Mouse (Mus musculus): Measurements from ENCODE around the gene Slc5a3. TPM values are rescaled to one million over a fixed set of nuclear protein-coding genes. Genes with fewer than 3 reads are reported as not detected.

Slc5a3 gene
- total RNA-seq, 2 experiments from 2014 or later, result 23.9 to 32.1 TPM

DNA sequence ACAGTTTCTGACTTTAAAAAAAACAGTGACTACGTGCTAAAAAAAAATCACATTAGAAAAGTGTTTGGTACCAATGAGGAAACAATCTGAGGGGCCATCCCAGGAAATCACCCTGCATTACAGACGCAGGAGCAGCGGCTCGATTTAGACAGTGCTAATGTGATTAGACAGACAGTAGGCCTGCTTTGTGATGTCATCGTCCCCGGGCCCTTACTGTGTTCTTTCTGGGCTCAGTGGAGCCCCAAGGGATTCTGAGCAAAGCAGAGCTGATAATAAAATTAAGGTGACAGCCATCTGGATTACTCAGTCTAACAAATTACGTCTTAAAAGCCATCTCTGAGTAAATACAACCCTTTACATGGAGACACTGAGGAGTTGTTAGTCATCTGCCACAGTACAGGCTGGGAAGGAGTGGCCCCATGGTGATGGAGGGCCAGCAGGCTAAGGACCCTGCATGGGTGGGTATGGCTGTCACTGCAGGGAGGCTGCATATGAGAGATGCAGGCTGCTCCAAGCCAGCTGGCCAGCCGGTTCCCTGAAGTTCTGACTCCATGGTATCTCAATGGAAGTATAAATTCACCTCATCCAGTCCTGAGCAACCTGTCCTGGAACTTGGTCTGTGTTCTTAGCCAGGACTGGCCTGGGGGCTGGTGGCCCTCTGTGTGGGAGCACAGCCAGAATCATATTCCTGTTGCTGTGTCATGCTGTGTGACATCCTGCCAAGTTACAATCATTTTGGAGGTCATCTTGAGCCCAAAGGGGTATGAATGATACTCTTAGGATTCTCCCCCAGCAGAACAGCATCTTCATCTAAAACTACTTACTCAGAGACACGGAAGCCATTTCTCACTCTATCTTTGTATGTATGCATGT is 59.5 kb downstream of the Slc5a3 start:
- DNase-seq (ENCODE audit: extremely low spot score in 1 of 2, low spot score in 1 of 2), result no peak

DNA sequence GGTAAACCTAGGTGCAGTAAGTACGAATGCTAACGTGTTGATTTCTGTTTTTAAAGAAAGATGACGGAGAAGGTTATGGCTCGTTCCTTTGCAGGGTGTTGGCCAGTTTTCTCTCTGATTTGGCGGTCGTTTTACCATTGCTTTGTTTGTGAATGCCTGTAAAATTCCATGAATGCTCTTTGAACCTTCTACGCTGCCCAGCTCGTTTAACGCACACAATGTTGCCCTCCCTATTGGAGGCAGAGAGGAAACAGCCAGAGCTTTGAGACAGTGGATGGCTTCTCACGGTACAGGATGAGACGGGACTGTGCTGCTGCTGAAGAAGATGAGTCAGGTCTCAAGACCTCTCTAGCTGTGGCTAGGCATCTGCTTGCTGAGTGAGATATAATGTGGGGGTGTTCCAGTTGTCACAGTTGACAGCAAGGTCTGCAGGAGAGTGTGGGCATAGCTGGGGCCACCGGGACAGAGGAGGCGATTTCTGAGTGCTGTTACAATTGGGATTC is 60.9 kb downstream of the Slc5a3 start:
- DNase-seq (ENCODE audit: extremely low spot score in 1 of 2, low spot score in 1 of 2), result no peak

DNA sequence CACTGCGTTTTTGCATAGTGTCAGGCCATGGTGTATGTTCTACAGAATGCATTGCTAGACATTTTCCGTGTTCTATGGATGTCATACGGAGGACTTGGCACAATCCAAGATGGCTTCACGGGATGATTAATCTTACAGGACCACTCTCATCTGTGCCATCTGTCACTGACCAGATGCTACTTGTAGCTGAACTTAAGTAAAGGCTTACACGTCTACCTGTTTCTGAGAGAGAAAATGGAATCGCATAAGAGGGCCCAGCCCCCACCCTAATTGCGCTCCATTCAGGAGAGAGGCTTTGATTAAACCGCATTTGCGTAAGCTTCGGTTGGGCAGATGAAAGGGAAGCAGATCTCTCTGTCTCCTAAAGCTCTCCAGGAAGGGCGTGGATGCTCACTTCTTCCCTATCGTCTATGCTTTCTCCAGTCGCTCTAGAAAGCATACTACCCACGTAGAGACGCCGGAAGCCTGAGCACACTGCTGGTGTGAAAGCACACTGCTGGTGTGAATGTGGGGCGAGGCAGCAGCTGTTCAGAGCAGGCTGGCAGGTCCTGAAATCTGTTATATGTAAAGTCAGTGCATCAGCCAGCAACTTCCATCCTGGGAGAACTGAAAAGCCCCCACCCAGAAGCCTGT is 62.9 kb downstream of the Slc5a3 start:
- no peak for DNase-seq (ENCODE audit: extremely low spot score in 1 of 2, low spot score in 1 of 2)

DNA sequence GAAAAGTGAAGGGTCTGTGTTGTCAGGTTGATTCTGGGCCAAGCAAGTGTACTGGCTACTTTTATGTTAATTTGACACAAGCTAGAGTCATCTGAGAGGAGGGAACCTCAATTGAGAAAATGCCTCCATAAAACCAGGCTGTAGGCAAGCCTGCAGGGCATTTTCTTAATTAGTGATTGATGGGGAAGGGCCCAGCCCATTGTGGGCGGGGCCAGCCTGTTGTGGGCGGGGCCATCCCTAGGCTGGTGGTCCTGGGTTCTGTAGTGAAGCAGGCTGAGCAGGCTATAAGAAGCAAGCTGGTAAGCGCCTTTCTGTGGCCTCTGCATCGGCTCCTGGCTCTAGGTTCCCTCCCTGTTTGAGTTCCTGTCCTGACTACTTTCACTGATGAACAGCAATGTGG is 69.1 kb downstream of the Slc5a3 start:
- no peak for DNase-seq (ENCODE audit: extremely low spot score in 1 of 2, low spot score in 1 of 2)

DNA sequence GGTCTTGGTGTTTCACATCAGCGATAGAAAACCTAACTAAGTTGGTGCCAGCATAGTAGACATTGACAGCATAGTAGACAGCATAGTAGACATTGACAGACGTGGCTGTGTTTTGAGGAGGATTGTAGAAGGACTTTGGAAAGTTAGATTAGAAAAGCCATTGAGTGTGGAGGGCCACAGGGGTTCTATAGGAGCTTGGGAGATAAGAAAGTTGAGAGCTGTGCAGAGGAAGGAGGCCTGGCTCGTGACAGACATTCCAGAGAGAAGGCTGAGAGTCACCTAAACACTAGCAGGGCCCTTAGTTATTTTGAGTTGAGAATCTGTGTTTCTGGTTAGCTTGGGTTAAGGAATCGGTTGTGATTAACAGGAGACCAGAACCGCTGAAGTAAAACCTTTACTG is 69.5 kb downstream of the Slc5a3 start:
- DNase-seq (ENCODE audit: extremely low spot score in 1 of 2, low spot score in 1 of 2), result no peak

DNA sequence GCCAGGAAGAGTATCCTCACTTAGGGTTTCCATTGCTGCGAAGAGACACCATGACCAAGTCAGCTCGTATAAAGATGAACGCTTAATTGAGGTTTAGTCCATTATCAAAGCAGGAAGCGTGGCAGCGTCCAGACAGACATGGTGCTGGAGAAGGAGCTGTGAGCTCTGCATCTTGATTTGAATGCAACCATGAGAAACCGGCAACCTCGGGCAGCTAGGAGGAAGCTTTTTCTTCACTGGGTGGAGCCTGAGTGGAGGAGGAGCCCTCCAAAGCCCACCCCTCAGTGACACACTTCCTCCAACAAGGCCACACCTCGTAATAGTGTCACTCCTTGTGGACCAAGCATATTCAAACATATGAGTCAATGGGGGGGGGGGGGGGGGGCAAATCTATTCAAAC is 71.7 kb downstream of the Slc5a3 start:
- DNase-seq (ENCODE audit: extremely low spot score in 1 of 2, low spot score in 1 of 2), result no peak

DNA sequence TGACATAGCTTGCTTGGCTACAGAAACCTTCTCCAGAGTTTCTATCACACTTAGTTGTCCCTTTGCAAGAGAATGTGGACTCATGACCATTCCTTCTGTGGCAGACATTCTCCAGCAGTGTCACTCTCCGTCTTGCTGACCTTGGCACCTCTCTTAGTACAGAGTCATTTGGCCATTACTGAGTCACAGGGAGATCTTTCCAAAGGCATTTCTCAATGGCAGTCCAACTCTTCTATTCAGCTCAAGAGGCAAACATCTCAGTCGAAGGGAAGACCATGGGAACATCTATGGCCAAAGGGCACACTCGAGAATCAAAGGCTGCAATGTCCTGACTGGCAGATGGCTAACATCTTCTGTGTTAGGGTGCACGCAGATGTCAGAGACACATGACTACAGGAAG is 74.4 kb downstream of the Slc5a3 start:
- DNase-seq (ENCODE audit: extremely low spot score in 1 of 2, low spot score in 1 of 2), result no peak

DNA sequence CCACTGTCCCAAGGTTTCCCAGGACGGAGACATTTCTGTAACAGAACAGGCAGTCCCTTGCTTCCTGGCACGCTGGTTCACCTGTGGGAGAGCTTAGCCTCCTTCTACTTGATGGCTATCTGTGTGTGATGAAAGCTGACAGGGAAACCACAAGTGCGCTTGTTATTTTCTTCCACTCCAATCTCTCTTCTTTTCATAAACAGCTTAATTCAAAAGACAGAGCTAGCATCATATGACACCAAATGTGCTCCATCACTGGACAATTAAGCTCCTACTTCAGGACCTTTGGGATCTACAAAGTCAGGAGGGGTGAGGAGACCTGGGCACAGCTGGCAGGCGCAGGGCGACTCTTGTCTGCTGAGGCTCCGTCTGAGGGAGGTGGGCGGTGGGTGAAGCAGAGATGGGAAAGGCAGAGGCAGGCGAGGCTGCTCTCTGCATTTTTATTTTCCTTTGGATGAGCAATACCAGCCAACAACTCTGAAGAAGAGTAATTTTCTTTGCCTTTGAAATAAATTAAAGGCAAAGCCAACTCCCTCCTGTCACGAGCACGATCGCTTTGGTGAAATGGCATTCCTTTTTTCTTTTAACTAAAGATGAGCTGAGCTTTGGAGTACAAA is 76.1 kb downstream of the Slc5a3 start:
- no peak for DNase-seq (ENCODE audit: extremely low spot score in 1 of 2, low spot score in 1 of 2)

DNA sequence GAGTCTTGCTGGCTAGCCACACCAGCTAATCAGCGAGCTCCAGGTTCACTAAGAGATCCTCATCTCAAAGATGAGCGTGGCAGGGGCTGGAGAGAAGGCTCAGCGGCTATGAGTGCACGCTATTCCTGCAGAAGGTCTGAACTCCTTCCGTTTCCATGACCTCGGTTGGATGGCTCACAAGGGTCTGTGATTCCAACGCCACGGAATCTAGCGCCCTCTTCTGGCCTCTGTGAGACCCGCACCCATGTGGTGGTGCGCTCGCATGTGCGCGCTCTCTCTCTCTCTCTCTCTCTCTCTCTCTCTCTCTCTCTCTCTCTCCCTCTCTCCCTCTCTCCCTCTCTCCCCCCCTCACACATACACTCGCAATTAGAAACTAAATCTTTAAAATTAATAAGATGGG is 78.2 kb downstream of the Slc5a3 start:
- no peak for DNase-seq (ENCODE audit: extremely low spot score in 1 of 2, low spot score in 1 of 2)

Other genes starting within 250 kb of the Slc5a3 start
- gene Mrps6, start 52 bp upstream of the Slc5a3 start, total RNA-seq (2021), result 10 to 100 TPM; 43.2 to 54.9 TPM
- under 1 TPM; 0.25 to 0.33 TPM for gene Gm49711, start within 50 bp of the Slc5a3 start, total RNA-seq (2021)
- gene Kcne2, start 234.1 kb downstream of the Slc5a3 start, total RNA-seq (2021), result under 1 TPM; 0.38 to 0.42 TPM
- 10 to 100 TPM; 19.3 to 21.4 TPM for gene Smim11, start 243.0 kb downstream of the Slc5a3 start, total RNA-seq (2021)